Mouse (Mus musculus): ENCODE measurements around the gene Dctn5.

DNA sequence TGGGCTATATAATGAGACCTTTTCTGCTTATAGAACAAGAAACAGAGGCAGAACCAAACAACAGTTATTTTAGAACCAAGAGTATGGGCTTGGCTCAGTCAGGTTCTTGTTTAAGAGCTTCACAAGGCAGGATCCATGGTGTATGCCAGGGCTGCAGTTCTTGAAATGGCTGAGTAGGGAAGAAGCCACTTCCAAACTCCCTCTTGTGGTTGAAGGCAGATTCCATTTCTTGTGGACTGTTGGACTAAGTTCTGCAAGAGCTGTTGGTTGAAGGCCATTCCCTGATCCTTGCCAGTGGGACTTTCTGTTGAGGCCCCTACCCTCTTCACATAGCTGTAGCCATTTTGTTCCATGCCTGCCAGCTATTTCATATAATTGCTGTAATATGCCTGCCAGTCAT lies 61.1 kb downstream of the Dctn5 start:
- TF ChIP-seq CTCF (IDR thresholded peaks at IDR 0.05; ENCODE audit: low read depth) = 0 out of 2 replicates have a peak, but pooled peaks have one; percentile 8
- no peak for TF ChIP-seq EP300 (IDR thresholded peaks at IDR 0.05; ENCODE audit: low read depth)
